Mouse (Mus musculus): Measurements from ENCODE around the gene Kctd7.

Gene Kctd7

DNA sequence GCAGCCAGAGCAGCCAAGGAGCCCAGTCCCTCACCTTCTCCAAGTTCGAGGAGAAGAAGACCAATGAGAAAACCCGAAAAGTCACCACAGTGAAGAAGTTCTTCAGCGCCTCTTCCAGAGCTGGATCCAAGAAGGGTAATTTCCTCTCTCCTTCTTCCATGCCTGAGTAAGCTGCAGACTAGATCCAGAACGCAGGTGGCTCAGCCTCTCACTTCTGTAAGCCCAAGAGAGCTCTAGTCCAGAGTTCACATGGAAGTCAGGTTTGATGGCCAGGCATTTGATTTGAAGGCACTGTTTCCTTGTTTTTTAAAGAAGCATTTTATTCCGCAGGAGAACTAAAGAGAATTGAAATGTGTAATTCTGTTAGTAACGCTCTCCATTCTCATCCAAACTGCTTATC is 46.2 kb downstream of the Kctd7 start:
- no peak for DNase-seq (ENCODE audit: low read depth, low spot score)

DNA sequence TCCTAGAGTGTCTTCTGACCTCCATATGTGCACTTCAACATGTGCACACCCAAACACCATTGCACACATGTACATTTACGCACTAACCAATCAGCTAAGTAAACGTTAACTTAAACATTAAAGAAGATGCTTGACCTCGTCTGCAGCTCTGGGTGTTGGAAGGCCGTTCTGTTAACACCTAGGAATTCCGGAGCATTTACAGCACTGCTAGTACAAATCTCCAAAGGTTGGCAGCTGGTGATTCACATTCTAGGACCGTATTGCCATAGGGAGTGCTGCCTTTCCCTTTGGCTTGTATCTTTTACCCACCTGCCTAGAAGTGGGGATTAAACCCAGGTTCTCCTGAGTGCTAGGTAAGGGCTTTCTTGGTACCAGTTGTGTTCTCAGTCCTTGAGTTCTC is 47.2 kb downstream of the Kctd7 start:
- no peak for DNase-seq (ENCODE audit: low read depth, low spot score)

DNA sequence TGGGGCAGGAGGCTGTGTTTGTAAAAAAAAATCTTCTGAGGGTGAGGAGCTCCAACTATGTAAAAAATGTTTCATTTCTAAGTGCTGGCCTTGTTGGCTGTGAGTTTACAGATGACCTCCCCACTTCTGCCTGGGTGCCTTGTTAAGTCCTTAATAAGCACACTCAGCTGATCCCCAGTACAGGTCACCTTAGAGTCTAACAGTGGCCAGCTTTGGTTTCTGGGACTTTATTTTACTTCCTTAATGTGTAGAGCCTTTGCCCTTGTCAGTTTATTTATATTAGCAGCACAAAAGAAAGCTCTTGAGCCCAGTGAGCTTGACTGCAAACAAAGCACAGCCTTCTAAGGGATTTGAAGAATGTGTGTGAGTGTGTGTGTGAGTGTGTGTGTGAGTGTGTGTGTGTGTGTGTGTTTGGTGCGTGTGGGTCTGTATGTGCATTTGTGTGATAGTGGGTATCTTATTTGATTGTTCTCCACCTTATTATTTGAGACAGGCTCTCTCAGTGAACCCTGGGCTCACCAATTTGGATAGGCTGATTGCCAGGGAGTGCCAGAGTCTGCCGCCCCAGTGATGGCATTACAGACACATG is 47.8 kb downstream of the Kctd7 start:
- no peak for DNase-seq (ENCODE audit: low read depth, low spot score)

DNA sequence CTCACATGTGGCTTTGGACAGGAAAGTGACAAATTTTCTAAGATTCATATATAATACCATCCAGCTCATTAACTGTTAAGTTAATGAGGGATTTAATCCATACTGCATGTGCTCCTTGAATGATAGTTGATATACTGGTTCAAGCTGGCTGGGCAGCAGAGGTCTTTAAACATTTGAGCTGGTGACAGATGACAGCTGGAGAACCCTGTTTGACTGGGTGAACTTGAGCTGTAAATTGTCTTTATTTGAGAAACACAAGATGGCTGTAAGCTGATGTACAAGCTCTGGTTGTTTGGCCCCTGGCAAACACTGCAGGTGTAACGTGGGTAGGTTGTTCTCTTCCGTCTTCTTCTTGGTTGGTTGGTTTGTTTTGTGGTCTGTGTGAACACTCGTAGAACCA is 49.1 kb downstream of the Kctd7 start:
- DNase-seq (ENCODE audit: low read depth, low spot score), result no peak

GRCm38 (mm10) chr5:130196307-130196706 is 51.6 kb downstream of the Kctd7 start:
- peak; percentile 77 for DNase-seq (ENCODE audit: low read depth, low spot score)

- peak; percentile 67 for DNase-seq (ENCODE audit: low read depth, low spot score)
Measured at GRCm38 (mm10) chr5:130197454-130197853, 52.8 kb downstream of the Kctd7 start.

- peak; percentile 94 for DNase-seq (ENCODE audit: low read depth, low spot score)
Measured at GRCm38 (mm10) chr5:130197981-130198380, 53.3 kb downstream of the Kctd7 start.

- DNase-seq (ENCODE audit: low read depth, low spot score), result no peak
Measured at GRCm38 (mm10) chr5:130200233-130201029, 55.8 kb downstream of the Kctd7 start.

- no peak for DNase-seq (ENCODE audit: low read depth, low spot score)
Measured at GRCm38 (mm10) chr5:130203948-130204347, 59.3 kb downstream of the Kctd7 start.

- DNase-seq (ENCODE audit: low read depth, low spot score), result no peak
Measured at GRCm38 (mm10) chr5:130204560-130204959, 59.9 kb downstream of the Kctd7 start.
